30 mouse cellular contexts compared by ENCODE assay signal in genomic region chr9:99432478-99432877, GRCm38 (mm10). TPM values are rescaled to one million over a fixed set of nuclear protein-coding genes. Genes with fewer than 3 reads are reported as not detected.
DNase-seq lines count a peak whose midpoint lies in the region; ATAC-seq and TF ChIP-seq lines count a peak whose summit lies in the region.
"Had no signal": no experiment of that assay in that cellular context is flagged by ENCODE, and none has a peak within 500 bp of the region (broad histone marks: within the 10 kb centered on the region; RNA-seq: fewer than 3 reads in every experiment).

No protein-coding gene starts in this region.

- H3K4me2 ChIP-seq in hindbrain, postnatal 0 days (ENCODE audit: low read depth, low read length), result no peak overlapping the region
- no peak overlapping the region for H3K4me2 ChIP-seq in liver, embryonic 11.5 days
- no peak overlapping the region for H3K4me2 ChIP-seq in heart, embryonic 12.5 days
- H3K4me2 ChIP-seq: forebrain, embryonic 13.5 days; hindbrain, embryonic 15.5 days; limb, embryonic 15.5 days; midbrain, embryonic 15.5 days had no signal

- no peaks in the 10 kb centered on the region for H3K36me3 ChIP-seq in hindbrain, postnatal 0 days (ENCODE audit: insufficient read depth, low read length)
- no peaks in the 10 kb centered on the region for H3K36me3 ChIP-seq in hindbrain, embryonic 10.5 days
- no peaks in the 10 kb centered on the region for H3K36me3 ChIP-seq in liver, embryonic 11.5 days (ENCODE audit: control insufficient read depth, insufficient read depth, low read length)
- no peaks in the 10 kb centered on the region for H3K36me3 ChIP-seq in heart, embryonic 12.5 days
- H3K36me3 ChIP-seq: hindbrain, embryonic 15.5 days; limb, embryonic 15.5 days; midbrain, embryonic 15.5 days had no signal

- no peak for TF ChIP-seq CTCF in hindbrain, postnatal 0 days (IDR thresholded peaks at IDR 0.05; ENCODE audit: low read depth)

- no peak for ATAC-seq in hindbrain, postnatal 0 days
- peak; percentile 68 for ATAC-seq in liver, embryonic 11.5 days (replicated peaks; ENCODE audit: low FRiP score)
- peak; percentile 76 for ATAC-seq in megakaryocyte progenitor cell, adult 5-6 weeks (replicated peaks; ENCODE audit: poor library complexity)
- no peak for ATAC-seq in heart, embryonic 12.5 days (ENCODE audit: insufficient number of reproducible peaks, low FRiP score)
- ATAC-seq: forebrain, embryonic 13.5 days; intestine, embryonic 16.5 days; lung, postnatal 0 days; midbrain, embryonic 15.5 days had no signal

- 73% methylated on average over 4 of the region's 4 CpGs for WGBS in hindbrain, postnatal 0 days
- 86% methylated on average over 4 of the region's 4 CpGs for WGBS in hindbrain, embryonic 10.5 days
- 50% methylated on average over 4 of the region's 4 CpGs for WGBS in liver, embryonic 11.5 days
- 63% methylated on average over 4 of the region's 4 CpGs for WGBS in heart, embryonic 12.5 days

- H3K9ac ChIP-seq in hindbrain, postnatal 0 days (replicated peaks; ENCODE audit: low read length), result no peak overlapping the region
- H3K9ac ChIP-seq in liver, embryonic 11.5 days (ENCODE audit: low read depth, low read length), result no peak overlapping the region
- H3K9ac ChIP-seq in heart, embryonic 12.5 days, result no peak overlapping the region
- H3K9ac ChIP-seq: forebrain, embryonic 13.5 days; hindbrain, embryonic 15.5 days; limb, embryonic 15.5 days; midbrain, embryonic 15.5 days had no signal

- DNase-seq in hindbrain, postnatal 0 days (ENCODE audit: low spot score), result no peak
- no peak for DNase-seq in hindbrain, embryonic 10.5 days (ENCODE audit: low spot score)
- DNase-seq in c-Kit-positive CD71-positive TER-119-negative erythroid progenitor cells, embryonic 14.5 days (ENCODE audit: low read depth), result peak; percentile 45
- no peak for DNase-seq in liver, embryonic 11.5 days (ENCODE audit: low spot score)
- DNase-seq in cerebellum, adult 18-20 months, result no peak
- no peak for DNase-seq in heart, postnatal 4 days
- DNase-seq: B cell, adult 2 months; gastrocnemius, postnatal 10 days; heart, postnatal 14 days; layer of hippocampus, postnatal 36 days; right cerebral cortex, postnatal 14 days; spleen, adult 18-20 months; thymus, postnatal 25 days had no signal

- H3K9me3 ChIP-seq in hindbrain, postnatal 0 days (ENCODE audit: low read length), result no peaks in the 10 kb centered on the region
- no peaks in the 10 kb centered on the region for H3K9me3 ChIP-seq in hindbrain, embryonic 10.5 days
- no peaks in the 10 kb centered on the region for H3K9me3 ChIP-seq in liver, embryonic 11.5 days (ENCODE audit: control insufficient read depth, low read length)
- H3K9me3 ChIP-seq in heart, embryonic 12.5 days (replicated peaks), result no peaks in the 10 kb centered on the region
- H3K9me3 ChIP-seq: forebrain, embryonic 13.5 days; hindbrain, embryonic 15.5 days; limb, embryonic 15.5 days; megakaryocyte, embryonic 14.5 days; midbrain, embryonic 15.5 days had no signal

- no peaks in the 10 kb centered on the region for H3K27me3 ChIP-seq in hindbrain, postnatal 0 days (ENCODE audit: insufficient read depth, low read length)
- H3K27me3 ChIP-seq in hindbrain, embryonic 10.5 days (ENCODE audit: insufficient read depth, poor library complexity, severe bottlenecking), result peaks cover 23% of the 10 kb centered on the region
- peaks cover 27% of the 10 kb centered on the region for H3K27me3 ChIP-seq in liver, embryonic 11.5 days (replicated peaks; ENCODE audit: control insufficient read depth, insufficient read depth, low read length)
- peaks cover 2% of the 10 kb centered on the region for H3K27me3 ChIP-seq in heart, embryonic 12.5 days (replicated peaks)
- H3K27me3 ChIP-seq: hindbrain, embryonic 15.5 days; midbrain, embryonic 15.5 days had no signal

- H3K27ac ChIP-seq in hindbrain, postnatal 0 days, result peak overlapping the region; percentile 51; the same call in 1 of the 2 replicates
- H3K27ac ChIP-seq in hindbrain, embryonic 10.5 days, result no peak overlapping the region
- no peak overlapping the region for H3K27ac ChIP-seq in liver, embryonic 11.5 days (ENCODE audit: low read depth, low read length)
- H3K27ac ChIP-seq in heart, embryonic 12.5 days (ENCODE audit: poor library complexity, severe bottlenecking), result no peak overlapping the region
- H3K27ac ChIP-seq: forebrain, embryonic 13.5 days; hindbrain, embryonic 15.5 days; limb, embryonic 15.5 days; midbrain, embryonic 15.5 days had no signal

- peaks cover 32% of the 10 kb centered on the region for H3K4me1 ChIP-seq in hindbrain, postnatal 0 days (ENCODE audit: insufficient read depth, low read length)
- H3K4me1 ChIP-seq in hindbrain, embryonic 10.5 days (replicated peaks), result peaks cover 34% of the 10 kb centered on the region
- peaks cover 4% of the 10 kb centered on the region; the same call in 1 of the 2 replicates for H3K4me1 ChIP-seq in liver, embryonic 11.5 days (replicated peaks; ENCODE audit: control insufficient read depth, insufficient read depth, low read length)
- peaks cover 18% of the 10 kb centered on the region for H3K4me1 ChIP-seq in heart, embryonic 12.5 days (replicated peaks)

- H3K4me3 ChIP-seq in hindbrain, postnatal 0 days (ENCODE audit: low read length), result no peak overlapping the region
- H3K4me3 ChIP-seq in hindbrain, embryonic 10.5 days, result no peak overlapping the region
- no peak overlapping the region for H3K4me3 ChIP-seq in liver, embryonic 11.5 days (ENCODE audit: low read depth, low read length)
- H3K4me3 ChIP-seq in heart, embryonic 12.5 days, result no peak overlapping the region
- H3K4me3 ChIP-seq: erythroblast, embryonic 14.5 days; forebrain, embryonic 13.5 days; hindbrain, embryonic 15.5 days; limb, embryonic 15.5 days; megakaryocyte, embryonic 14.5 days; midbrain, embryonic 15.5 days; myocyte had no signal

RNA-seq across cellular contexts. Expression of gene Mras, which starts 4.7 kb away (rescaled TPM):
- total RNA-seq in hindbrain, postnatal 0 days (2014; rRNA removed), result 75.5 and 95.2 TPM in 2 replicates
- polyA plus RNA-seq in hindbrain, postnatal 0 days (2015; fragmentation: Nextera tagmentation; extraction: Ambion mirVana), result 66.9 and 74.0 TPM in 2 replicates
- polyA plus RNA-seq in hindbrain, embryonic 10.5 days (2016; fragmentation: Nextera tagmentation; extraction: Ambion mirVana), result 10.9 and 16.0 TPM in 2 replicates
- 4.8 and 5.5 TPM in 2 replicates for polyA plus RNA-seq in liver, embryonic 11.5 days (2014; fragmentation: Nextera tagmentation; extraction: Ambion mirVana)
- total RNA-seq in megakaryocyte progenitor cell, adult 5-6 weeks (2015), result 4.7 and 5.1 TPM in 2 replicates
- total RNA-seq in megakaryocyte progenitor cell, adult 5-6 weeks (2017), result 4.1 and 5.2 TPM in 2 replicates
- 10 to 100 TPM; 11.6 to 13.2 TPM for total RNA-seq in heart, postnatal 4 days (2021)
- 8.1 and 8.6 TPM in 2 replicates for polyA plus RNA-seq in heart, embryonic 12.5 days (2016; fragmentation: Nextera tagmentation; extraction: Ambion mirVana)
- polyA plus RNA-seq: erythroblast, embryonic 14.5 days had no signal

RNA-seq across cellular contexts. Expression of gene Nme9, which starts 18.8 kb away (rescaled TPM):
- 1.0 TPM in 1 of 2 replicates, not detected in the other for total RNA-seq in hindbrain, postnatal 0 days (2014; rRNA removed)
- 0.64 and 0.82 TPM in 2 replicates for polyA plus RNA-seq in hindbrain, postnatal 0 days (2015; fragmentation: Nextera tagmentation; extraction: Ambion mirVana)
- 1.3 TPM in 1 of 2 replicates, not detected in the other for polyA plus RNA-seq in hindbrain, embryonic 10.5 days (2016; fragmentation: Nextera tagmentation; extraction: Ambion mirVana)
- polyA plus RNA-seq in liver, embryonic 11.5 days (2014; fragmentation: Nextera tagmentation; extraction: Ambion mirVana), result not detected in 2 replicates
- total RNA-seq in megakaryocyte progenitor cell, adult 5-6 weeks (2015), result not detected in 2 replicates
- total RNA-seq in megakaryocyte progenitor cell, adult 5-6 weeks (2017), result not detected in 2 replicates
- not detected for total RNA-seq in heart, postnatal 4 days (2021)
- polyA plus RNA-seq in heart, embryonic 12.5 days (2016; fragmentation: Nextera tagmentation; extraction: Ambion mirVana), result not detected in 2 replicates
- total RNA-seq: adrenal gland, adult 18-20 months; gastrocnemius, postnatal 10 days; left cerebral cortex, postnatal 25 days had no signal
- polyA plus RNA-seq: embryonic facial prominence, embryonic 11.5 days; erythroblast, embryonic 14.5 days; frontal cortex, adult 2 months; kidney, embryonic 16.5 days; limb, embryonic 15.5 days; myocyte; neural tube, embryonic 14.5 days had no signal

Comparison
In these comparisons a context has a peak if more than half of its experiments do, and no peak if none do; other contexts are left out.
1. ATAC-seq: peak in liver, embryonic 11.5 days (single experiment) and megakaryocyte progenitor cell, adult 5-6 weeks (single experiment); none in hindbrain, postnatal 0 days (single experiment) and heart, embryonic 12.5 days (single experiment).